ENCODE assay signal across 9 mouse cellular contexts in the genomic region with DNA sequence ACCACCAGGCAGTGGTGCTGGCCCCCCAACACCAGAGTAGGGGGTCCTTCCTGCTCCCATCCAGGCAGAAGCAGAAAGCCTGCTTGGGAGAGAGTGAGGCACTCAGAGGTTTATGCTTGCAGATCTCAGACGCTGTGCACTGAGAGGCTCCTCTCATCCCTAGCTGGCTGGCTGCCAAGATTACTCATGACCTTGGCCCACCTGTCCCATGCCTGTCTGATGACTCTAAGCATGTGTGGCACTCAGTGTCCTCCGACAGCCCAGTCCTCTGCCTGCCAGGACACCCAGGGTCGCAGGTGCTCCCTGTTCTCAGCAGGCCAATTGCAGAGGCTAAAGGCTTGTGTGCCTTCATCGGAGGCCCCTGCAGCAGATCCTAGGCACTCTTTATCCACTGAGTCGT. TPM values are rescaled to one million over a fixed set of nuclear protein-coding genes. Genes with fewer than 3 reads are reported as not detected.
DNase-seq lines count a peak whose midpoint lies in the region; ATAC-seq lines count a peak whose summit lies in the region.
"Had no signal": no experiment of that assay in that cellular context is flagged by ENCODE, and none has a peak within 500 bp of the region (broad histone marks: within the 10 kb centered on the region; RNA-seq: fewer than 3 reads in every experiment).

No protein-coding gene starts in this region.

- no peak overlapping the region for H3K4me3 ChIP-seq in liver, embryonic 15.5 days (replicated peaks)
- no peak overlapping the region for H3K4me3 ChIP-seq in liver, embryonic 11.5 days (ENCODE audit: low read depth, low read length)
- H3K4me3 ChIP-seq in forebrain, embryonic 11.5 days (ENCODE audit: low read depth, low read length) = no peak overlapping the region

- H3K4me1 ChIP-seq in liver, embryonic 15.5 days (replicated peaks) = peaks cover 9% of the 10 kb centered on the region
- H3K4me1 ChIP-seq in liver, embryonic 11.5 days (replicated peaks; ENCODE audit: control insufficient read depth, insufficient read depth, low read length) = peaks cover 4% of the 10 kb centered on the region
- no peaks in the 10 kb centered on the region for H3K4me1 ChIP-seq in forebrain, embryonic 11.5 days (replicated peaks; ENCODE audit: control insufficient read depth, insufficient read depth, low read length)

- peak; percentile 18; the same call in 1 of the 2 replicates for ATAC-seq in liver, embryonic 15.5 days (ENCODE audit: insufficient read depth)
- no peak for ATAC-seq in liver, embryonic 11.5 days (replicated peaks; ENCODE audit: low FRiP score)
- no peak for ATAC-seq in forebrain, embryonic 11.5 days (replicated peaks; ENCODE audit: low FRiP score)

- H3K4me2 ChIP-seq in liver, embryonic 15.5 days = no peak overlapping the region
- H3K4me2 ChIP-seq in liver, embryonic 11.5 days = no peak overlapping the region
- no peak overlapping the region for H3K4me2 ChIP-seq in forebrain, embryonic 11.5 days (ENCODE audit: low read depth, low read length, severe bottlenecking)

- 61% methylated on average over 5 of the region's 5 CpGs for WGBS in liver, embryonic 15.5 days (ENCODE audit: insufficient replicate concordance)
- 61% methylated on average over 5 of the region's 5 CpGs for WGBS in liver, embryonic 11.5 days
- 79% methylated on average over 5 of the region's 5 CpGs for WGBS in forebrain, embryonic 11.5 days

- no peaks in the 10 kb centered on the region for H3K36me3 ChIP-seq in liver, embryonic 15.5 days (replicated peaks)
- H3K36me3 ChIP-seq in liver, embryonic 11.5 days (ENCODE audit: control insufficient read depth, insufficient read depth, low read length) = no peaks in the 10 kb centered on the region
- H3K36me3 ChIP-seq in forebrain, embryonic 11.5 days (ENCODE audit: control insufficient read depth, insufficient read depth, low read length) = no peaks in the 10 kb centered on the region

- no peak overlapping the region for H3K27ac ChIP-seq in liver, embryonic 15.5 days (replicated peaks)
- no peak overlapping the region for H3K27ac ChIP-seq in liver, embryonic 11.5 days (ENCODE audit: low read depth, low read length)
- no peak overlapping the region for H3K27ac ChIP-seq in forebrain, embryonic 11.5 days (ENCODE audit: low read depth, low read length)

- no peak overlapping the region for H3K9ac ChIP-seq in liver, embryonic 15.5 days
- no peak overlapping the region for H3K9ac ChIP-seq in liver, embryonic 11.5 days (ENCODE audit: low read depth, low read length)
- H3K9ac ChIP-seq in forebrain, embryonic 11.5 days (ENCODE audit: low read length) = no peak overlapping the region

- peaks cover 41% of the 10 kb centered on the region for H3K27me3 ChIP-seq in liver, embryonic 15.5 days
- peaks cover 15% of the 10 kb centered on the region for H3K27me3 ChIP-seq in liver, embryonic 11.5 days (replicated peaks; ENCODE audit: control insufficient read depth, insufficient read depth, low read length)
- H3K27me3 ChIP-seq in forebrain, embryonic 11.5 days (ENCODE audit: control insufficient read depth, insufficient read depth, low read length) = no peaks in the 10 kb centered on the region

- no peaks in the 10 kb centered on the region for H3K9me3 ChIP-seq in liver, embryonic 15.5 days (replicated peaks)
- no peaks in the 10 kb centered on the region for H3K9me3 ChIP-seq in liver, embryonic 11.5 days (ENCODE audit: control insufficient read depth, low read length)
- H3K9me3 ChIP-seq in forebrain, embryonic 11.5 days (ENCODE audit: control insufficient read depth, low read length) = no peaks in the 10 kb centered on the region

- DNase-seq in liver, embryonic 11.5 days (ENCODE audit: low spot score) = no peak
- peak; percentile 89 for DNase-seq in adrenal gland, postnatal 14 days
- peak; percentile 76 for DNase-seq in gastrocnemius, postnatal 25 days
- peak; percentile 65 for DNase-seq in retina, postnatal 7 days (ENCODE audit: low read depth, low spot score)
- no peak for DNase-seq in right cerebral cortex, postnatal 4 days
- DNase-seq in forebrain, embryonic 11.5 days (ENCODE audit: low spot score) = no peak
- no peak for DNase-seq in lung, postnatal 36 days

RNA-seq across cellular contexts. Expression of a gene that starts 4.4 kb away (rescaled TPM):
- polyA plus RNA-seq in liver, embryonic 15.5 days (2015; fragmentation: Nextera tagmentation; extraction: Ambion mirVana) = 0.50 TPM in 1 of 2 replicates, not detected in the other
- polyA plus RNA-seq in liver, embryonic 11.5 days (2014; fragmentation: Nextera tagmentation; extraction: Ambion mirVana) = not detected in 2 replicates
- 11.4 and 14.8 TPM in 2 replicates for total RNA-seq in adrenal gland, postnatal 14 days (2021)
- 100 to 1,000 TPM; 262 to 263 TPM for total RNA-seq in gastrocnemius, postnatal 25 days (2021)
- not detected in 2 replicates for polyA plus RNA-seq in forebrain, embryonic 11.5 days (2014; fragmentation: Nextera tagmentation; extraction: Ambion mirVana)
- total RNA-seq: neutrophil, adult 5-6 weeks had no signal

RNA-seq across cellular contexts. Expression of a gene that starts 17.8 kb away (rescaled TPM):
- 100 and 106 TPM in 2 replicates for polyA plus RNA-seq in liver, embryonic 15.5 days (2015; fragmentation: Nextera tagmentation; extraction: Ambion mirVana)
- polyA plus RNA-seq in liver, embryonic 11.5 days (2014; fragmentation: Nextera tagmentation; extraction: Ambion mirVana) = 273 and 277 TPM in 2 replicates
- total RNA-seq in adrenal gland, postnatal 14 days (2021) = 389 and 418 TPM in 2 replicates
- total RNA-seq in gastrocnemius, postnatal 25 days (2021) = 10 to 100 TPM; 59.1 to 72.0 TPM
- polyA plus RNA-seq in forebrain, embryonic 11.5 days (2014; fragmentation: Nextera tagmentation; extraction: Ambion mirVana) = 745 and 764 TPM in 2 replicates

Comparison
In these comparisons a context has a peak if more than half of its experiments do, and no peak if none do; other contexts are left out.
1. DNase-seq: peak in adrenal gland, postnatal 14 days (single experiment), gastrocnemius, postnatal 25 days (single experiment) and retina, postnatal 7 days (single experiment); none in liver, embryonic 11.5 days (single experiment), right cerebral cortex, postnatal 4 days (single experiment), forebrain, embryonic 11.5 days (single experiment) and lung, postnatal 36 days (single experiment).